Mouse (Mus musculus) cerebellum, postnatal 10 days (tissue): Measurements from ENCODE around the gene Plscr3.

ENCODE experiments used
- DNase-seq, 2 experiments: peaks; one replicate each; pipeline ENCODE4 v3.0.0; 2021; ENCODE audit warnings: mixed read lengths in 2 of 2

Plscr3 gene

DNA sequence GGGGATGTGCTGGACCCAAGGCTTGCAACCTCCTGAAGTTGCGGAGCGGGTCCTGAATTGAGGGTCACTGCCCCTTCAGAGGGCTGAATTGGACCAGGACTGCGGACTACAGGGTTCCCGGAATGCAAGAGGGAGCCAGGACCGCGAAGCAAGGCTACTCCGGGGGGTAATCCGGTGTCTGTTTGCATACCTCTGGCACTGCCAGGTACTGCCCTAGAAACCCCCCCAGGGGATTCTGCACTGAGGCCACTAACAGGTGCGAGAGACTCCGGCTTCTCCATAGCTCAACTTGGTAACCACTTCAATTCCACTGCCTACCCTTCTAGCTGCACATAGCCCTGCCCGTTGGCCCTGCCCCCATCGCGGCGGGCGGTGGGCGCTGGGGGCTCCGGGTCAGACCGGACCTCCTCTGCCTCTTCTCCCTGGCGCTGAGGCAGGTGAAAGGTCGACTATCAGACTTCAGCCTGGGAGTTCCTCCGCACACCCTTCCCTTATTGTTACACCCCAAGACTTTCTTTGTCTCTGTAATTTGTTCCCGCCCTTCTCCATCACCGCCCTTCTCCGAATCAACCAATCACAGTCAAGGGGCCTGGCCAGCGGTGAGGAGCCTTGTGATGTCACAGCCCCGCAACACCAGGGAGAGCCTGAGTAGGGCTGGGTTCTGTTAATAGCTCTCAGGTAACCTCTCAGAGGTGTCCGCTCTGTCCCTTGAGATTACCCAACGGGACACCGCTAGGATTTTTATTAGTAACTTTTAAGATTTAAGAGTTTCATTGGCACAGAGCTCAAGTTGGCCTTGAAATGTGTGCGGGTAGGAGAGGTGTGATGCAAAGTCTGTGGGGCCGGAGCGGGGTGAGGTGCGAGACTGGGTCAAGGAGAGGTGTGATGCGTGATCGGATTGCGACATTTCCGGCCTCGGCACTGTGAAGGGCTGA, 54.6 kb downstream of the Plscr3 start, which contains the start of the genes 2810408A11Rik and Neurl4:
Gene 2810408A11Rik (minus strand): TSS at position 517 of the 935 bp plus-strand sequence.
Gene Neurl4 (plus strand): TSS at position 602 of the 935 bp plus-strand sequence.
- peak; percentile 92 to 94 for DNase-seq

GRCm38 (mm10) chr11:69901406-69901846, 55.2 kb downstream of the Plscr3 start:
- DNase-seq = peak; percentile 94 to 97
